In the genomic region with DNA sequence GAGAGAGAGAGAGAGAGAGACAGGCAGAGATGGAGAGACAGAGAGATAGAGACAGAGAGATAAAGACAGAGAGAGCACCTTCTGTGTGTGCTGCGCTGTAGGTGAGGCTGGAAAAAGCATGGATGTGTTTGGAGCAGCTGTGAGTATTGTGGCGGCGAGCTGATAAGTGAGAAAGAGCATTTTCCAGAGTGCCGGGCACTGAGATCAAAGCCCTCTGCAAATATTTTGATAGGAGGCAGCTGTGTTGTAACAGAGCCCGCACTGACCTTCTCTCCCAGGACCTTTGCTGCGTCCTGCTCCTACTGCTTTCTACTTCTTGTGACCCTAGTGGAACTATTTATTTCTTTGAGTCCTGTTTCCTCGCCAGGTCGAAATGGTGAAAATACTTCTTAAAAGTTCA, we compare ENCODE assay signal across 18 mouse cellular contexts. TPM values are rescaled to one million over a fixed set of nuclear protein-coding genes. Genes with fewer than 3 reads are reported as not detected.
DNase-seq lines count a peak whose midpoint lies in the region; ATAC-seq and TF ChIP-seq lines count a peak whose summit lies in the region.
"Had no signal": no experiment of that assay in that cellular context is flagged by ENCODE, and none has a peak within 500 bp of the region (broad histone marks: within the 10 kb centered on the region; RNA-seq: fewer than 3 reads in every experiment).

No protein-coding gene starts in this region.

- 0 out of 2 replicates have a peak overlapping the region, but pooled peaks have one; percentile 16 for H3K27ac ChIP-seq in heart, embryonic 13.5 days (replicated peaks)
- no peak overlapping the region for H3K27ac ChIP-seq in lung, embryonic 15.5 days
- no peak overlapping the region for H3K27ac ChIP-seq in stomach, embryonic 15.5 days
- H3K27ac ChIP-seq: embryonic facial prominence, embryonic 13.5 days; midbrain, embryonic 10.5 days; neural tube, embryonic 15.5 days had no signal

- no peak for TF ChIP-seq CTCF in lung, adult 2 months (IDR thresholded peaks at IDR 0.05; ENCODE audit: insufficient read depth, low read length)

- no peaks in the 10 kb centered on the region for H3K36me3 ChIP-seq in heart, embryonic 13.5 days
- no peaks in the 10 kb centered on the region for H3K36me3 ChIP-seq in lung, embryonic 15.5 days
- H3K36me3 ChIP-seq in stomach, embryonic 15.5 days, result no peaks in the 10 kb centered on the region
- H3K36me3 ChIP-seq: embryonic facial prominence, embryonic 13.5 days; midbrain, embryonic 10.5 days; neural tube, embryonic 15.5 days had no signal

- ATAC-seq in heart, embryonic 13.5 days (ENCODE audit: extremely low read depth, insufficient number of reproducible peaks, low FRiP score, low TSS enrichment), result no peak
- ATAC-seq in lung, embryonic 15.5 days (ENCODE audit: borderline replicate concordance, extremely low read depth, low FRiP score, low TSS enrichment), result no peak
- ATAC-seq in stomach, embryonic 15.5 days (ENCODE audit: insufficient read depth, low FRiP score, low read depth), result peak; percentile 68
- ATAC-seq: hindbrain, embryonic 16.5 days had no signal

- TF ChIP-seq POLR2A in lung, adult 2 months (IDR thresholded peaks at IDR 0.05; ENCODE audit: borderline replicate concordance, extremely low read depth, low read depth, low read length), result no peak

- H3K9me3 ChIP-seq in heart, embryonic 13.5 days, result no peaks in the 10 kb centered on the region
- no peaks in the 10 kb centered on the region for H3K9me3 ChIP-seq in lung, embryonic 15.5 days
- H3K9me3 ChIP-seq in stomach, embryonic 15.5 days, result no peaks in the 10 kb centered on the region
- H3K9me3 ChIP-seq: embryonic facial prominence, embryonic 13.5 days; midbrain, embryonic 10.5 days; neural tube, embryonic 15.5 days had no signal

- no peak overlapping the region for H3K4me3 ChIP-seq in heart, embryonic 13.5 days
- no peak overlapping the region for H3K4me3 ChIP-seq in lung, embryonic 15.5 days
- H3K4me3 ChIP-seq in lung, adult 2 months (replicated peaks; ENCODE audit: extremely low read depth, low read depth, low read length), result no peak overlapping the region
- no peak overlapping the region for H3K4me3 ChIP-seq in stomach, embryonic 15.5 days (replicated peaks)
- H3K4me3 ChIP-seq: embryonic facial prominence, embryonic 13.5 days; midbrain, embryonic 10.5 days; neural tube, embryonic 15.5 days had no signal

- WGBS in heart, embryonic 13.5 days, result 13% methylated on average over 8 of the region's 8 CpGs
- WGBS in lung, embryonic 15.5 days, result 8% methylated on average over 8 of the region's 8 CpGs
- WGBS in lung, adult 2 months, result 28% methylated on average over 8 of the region's 8 CpGs
- 15% methylated on average over 8 of the region's 8 CpGs for WGBS in stomach, embryonic 15.5 days

- H3K9ac ChIP-seq in heart, embryonic 13.5 days, result no peak overlapping the region
- no peak overlapping the region for H3K9ac ChIP-seq in lung, embryonic 15.5 days
- H3K9ac ChIP-seq in stomach, embryonic 15.5 days, result no peak overlapping the region
- H3K9ac ChIP-seq: embryonic facial prominence, embryonic 13.5 days; neural tube, embryonic 15.5 days had no signal

- H3K4me2 ChIP-seq in heart, embryonic 13.5 days, result peak overlapping the region; percentile 16
- H3K4me2 ChIP-seq in lung, embryonic 15.5 days, result peak overlapping the region; percentile 22; the same call in 1 of the 2 replicates
- no peak overlapping the region for H3K4me2 ChIP-seq in stomach, embryonic 15.5 days
- H3K4me2 ChIP-seq: embryonic facial prominence, embryonic 13.5 days; neural tube, embryonic 15.5 days had no signal

- DNase-seq in adrenal gland, adult 2 months, result peak; percentile 40
- no peak for DNase-seq in adrenal gland, postnatal 25 days
- DNase-seq in heart, adult 8-10 months (ENCODE audit: low spot score), result no peak
- DNase-seq in lung, adult 2 months, result no peak
- DNase-seq in urinary bladder, postnatal 10 days (ENCODE audit: low spot score), result no peak
- DNase-seq: cerebellum, adult 8-10 months; kidney, adult 9 months; layer of hippocampus, adult 9-11 months; right cerebral cortex, postnatal 14 days; thymus, postnatal 14 days had no signal

- peaks cover 28% of the 10 kb centered on the region for H3K4me1 ChIP-seq in heart, embryonic 13.5 days
- H3K4me1 ChIP-seq in lung, embryonic 15.5 days, result peaks cover 48% of the 10 kb centered on the region
- H3K4me1 ChIP-seq in lung, adult 2 months (ENCODE audit: control insufficient read depth, insufficient read depth, low read length), result peaks cover 5% of the 10 kb centered on the region
- 0 out of 2 replicates have a peak, but pooled peaks cover 8% of the 10 kb centered on the region for H3K4me1 ChIP-seq in stomach, embryonic 15.5 days
- H3K4me1 ChIP-seq: midbrain, embryonic 10.5 days; neural tube, embryonic 15.5 days had no signal

- H3K27me3 ChIP-seq in heart, embryonic 13.5 days (replicated peaks), result no peaks in the 10 kb centered on the region
- no peaks in the 10 kb centered on the region for H3K27me3 ChIP-seq in lung, embryonic 15.5 days
- H3K27me3 ChIP-seq in stomach, embryonic 15.5 days (replicated peaks), result no peaks in the 10 kb centered on the region
- H3K27me3 ChIP-seq: CH12.LX; embryonic facial prominence, embryonic 13.5 days; neural tube, embryonic 15.5 days had no signal

RNA-seq across cellular contexts. Expression of a gene that starts 45.7 kb away (rescaled TPM):
- total RNA-seq in adrenal gland, adult 2 months (2021), result 10 to 100 TPM; 50.2 to 60.6 TPM
- 9.1 and 9.9 TPM in 2 replicates for polyA plus RNA-seq in adrenal gland, adult 2 months (2012; rRNA removed)
- 47.2 and 57.1 TPM in 2 replicates for total RNA-seq in adrenal gland, postnatal 25 days (2021)
- 46.3 and 47.2 TPM in 2 replicates for polyA plus RNA-seq in heart, embryonic 13.5 days (2015; fragmentation: Nextera tagmentation; extraction: Ambion mirVana)
- 10 to 100 TPM; 33.4 to 38.6 (median 37.2) TPM for total RNA-seq in heart, adult 8-10 months (2022)
- polyA plus RNA-seq in lung, embryonic 15.5 days (2015; fragmentation: Nextera tagmentation; extraction: Ambion mirVana), result 55.9 and 59.5 TPM in 2 replicates
- polyA plus RNA-seq in lung, adult 2 months (2012; rRNA removed), result 51.0 and 73.8 TPM in 2 replicates
- polyA plus RNA-seq in stomach, embryonic 15.5 days (2015; fragmentation: Nextera tagmentation; extraction: Ambion mirVana), result 39.4 and 42.8 TPM in 2 replicates
